Mouse (Mus musculus) gonadal fat pad, adult 2 months (tissue): ENCODE measurements around the gene Adamtsl2. TPM values are rescaled to one million over a fixed set of nuclear protein-coding genes. Genes with fewer than 3 reads are reported as not detected.

Experiments
- DNase-seq: peaks from one replicate; pipeline ENCODE4 v3.0.0-alpha.2; 2012; ENCODE audit warnings: low read depth
- polyA plus RNA-seq: library from polyadenylated mRNA; depleted of rRNA; stranded (reverse); fragments of >200 nt; gene quantifications from 2 replicates; pipeline ENCODE4 v1.2.3, GENCODE M21; 2012

Adamtsl2 gene
- polyA plus RNA-seq, 1 experiment = 12.6 TPM

- no peak for DNase-seq
Measured at GRCm38 (mm10) chr2:27075485-27075884, 3.7 kb upstream of the Adamtsl2 start.

- no peak for DNase-seq
Measured at GRCm38 (mm10) chr2:27077655-27078244, 1.4 kb upstream of the Adamtsl2 start.

GRCm38 (mm10) chr2:27078312-27078711 is 867 bp upstream of the Adamtsl2 start:
- DNase-seq = no peak

GRCm38 (mm10) chr2:27079649-27080048 is 470 bp downstream of the Adamtsl2 start:
- no peak for DNase-seq

- no peak for DNase-seq
Measured at GRCm38 (mm10) chr2:27083761-27084475, 4.7 kb downstream of the Adamtsl2 start.

- DNase-seq = no peak
Measured at GRCm38 (mm10) chr2:27084963-27085362, 5.8 kb downstream of the Adamtsl2 start.

- DNase-seq = no peak
Measured at GRCm38 (mm10) chr2:27085801-27086200, 6.6 kb downstream of the Adamtsl2 start.

GRCm38 (mm10) chr2:27086483-27087010 is 7.4 kb downstream of the Adamtsl2 start:
- no peak for DNase-seq

GRCm38 (mm10) chr2:27087581-27087980 is 8.4 kb downstream of the Adamtsl2 start:
- DNase-seq = no peak

- DNase-seq = no peak
Measured at GRCm38 (mm10) chr2:27088071-27088644, 9.0 kb downstream of the Adamtsl2 start.

- no peak for DNase-seq
Measured at GRCm38 (mm10) chr2:27088700-27089099, 9.5 kb downstream of the Adamtsl2 start.

GRCm38 (mm10) chr2:27089238-27089637 is 10.1 kb downstream of the Adamtsl2 start:
- DNase-seq = no peak

GRCm38 (mm10) chr2:27095178-27095577 is 16.0 kb downstream of the Adamtsl2 start:
- DNase-seq = no peak

GRCm38 (mm10) chr2:27096341-27096981 is 17.3 kb downstream of the Adamtsl2 start:
- DNase-seq = no peak

GRCm38 (mm10) chr2:27097241-27097656 is 18.1 kb downstream of the Adamtsl2 start:
- DNase-seq = no peak

- no peak for DNase-seq
Measured at GRCm38 (mm10) chr2:27097776-27098175, 18.6 kb downstream of the Adamtsl2 start.

- no peak for DNase-seq
Measured at GRCm38 (mm10) chr2:27103554-27103953, 24.4 kb downstream of the Adamtsl2 start.

GRCm38 (mm10) chr2:27106816-27107215 is 27.6 kb downstream of the Adamtsl2 start:
- no peak for DNase-seq

GRCm38 (mm10) chr2:27108144-27108543 is 29.0 kb downstream of the Adamtsl2 start:
- DNase-seq = no peak

- DNase-seq = no peak
Measured at GRCm38 (mm10) chr2:27109052-27109451, 29.9 kb downstream of the Adamtsl2 start.

GRCm38 (mm10) chr2:27112585-27112984 is 33.4 kb downstream of the Adamtsl2 start:
- no peak for DNase-seq

- DNase-seq = no peak
Measured at GRCm38 (mm10) chr2:27114169-27114568, 35.0 kb downstream of the Adamtsl2 start.
